Mouse (Mus musculus): ENCODE measurements at regions not wholly inside any gene's neighbourhood (a gene's known extent, or its start where the extent isn't known, plus 50 kb on each side); places are given as distances from the start of the nearest gene placed in this dataset.

DNA sequence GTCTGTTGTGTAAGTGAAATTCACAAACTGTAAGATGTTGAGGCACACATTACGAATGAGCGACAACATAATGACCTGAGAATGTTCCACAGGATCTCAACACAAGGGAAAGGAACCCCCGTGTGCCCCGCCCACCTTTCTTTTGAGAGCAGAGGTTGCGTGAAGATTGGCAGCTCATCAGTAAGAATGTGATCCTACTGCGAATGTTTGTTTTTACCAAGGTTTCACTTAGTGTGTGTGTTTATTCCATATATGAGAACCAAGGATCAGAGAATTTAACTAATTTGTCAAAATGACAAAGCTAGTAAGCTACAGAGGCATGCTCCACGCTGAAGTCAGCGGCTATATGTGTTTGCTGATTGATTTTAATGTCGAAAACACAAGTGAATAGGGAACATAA lies 321.5 kb upstream of the Zeb2 start:
- Histone ChIP-seq H3K27ac (ENCODE audit: low read length) (no peak overlapping the region), H3K9me3 (replicated peaks; ENCODE audit: control insufficient read depth, low read length) (no peaks in the 10 kb centered on the region), H3K36me3 (ENCODE audit: control insufficient read depth, insufficient read depth) (no peaks in the 10 kb centered on the region), H3K4me3 (ENCODE audit: low read length) (no peak overlapping the region), H3K27me3 (ENCODE audit: control insufficient read depth, insufficient read depth, low read length) (no peaks in the 10 kb centered on the region), H3K9ac (ENCODE audit: low read length) (no peak overlapping the region), H3K4me2 (ENCODE audit: low read depth, low read length) (no peak overlapping the region), H3K4me1 (ENCODE audit: control insufficient read depth, insufficient read depth, low read length) (peaks cover 9% of the 10 kb centered on the region)
- ATAC-seq (replicated peaks; ENCODE audit: extremely low read depth, insufficient read depth, low FRiP score): no peak
- WGBS: 75% methylated on average over 9 of the region's 9 CpGs

DNA sequence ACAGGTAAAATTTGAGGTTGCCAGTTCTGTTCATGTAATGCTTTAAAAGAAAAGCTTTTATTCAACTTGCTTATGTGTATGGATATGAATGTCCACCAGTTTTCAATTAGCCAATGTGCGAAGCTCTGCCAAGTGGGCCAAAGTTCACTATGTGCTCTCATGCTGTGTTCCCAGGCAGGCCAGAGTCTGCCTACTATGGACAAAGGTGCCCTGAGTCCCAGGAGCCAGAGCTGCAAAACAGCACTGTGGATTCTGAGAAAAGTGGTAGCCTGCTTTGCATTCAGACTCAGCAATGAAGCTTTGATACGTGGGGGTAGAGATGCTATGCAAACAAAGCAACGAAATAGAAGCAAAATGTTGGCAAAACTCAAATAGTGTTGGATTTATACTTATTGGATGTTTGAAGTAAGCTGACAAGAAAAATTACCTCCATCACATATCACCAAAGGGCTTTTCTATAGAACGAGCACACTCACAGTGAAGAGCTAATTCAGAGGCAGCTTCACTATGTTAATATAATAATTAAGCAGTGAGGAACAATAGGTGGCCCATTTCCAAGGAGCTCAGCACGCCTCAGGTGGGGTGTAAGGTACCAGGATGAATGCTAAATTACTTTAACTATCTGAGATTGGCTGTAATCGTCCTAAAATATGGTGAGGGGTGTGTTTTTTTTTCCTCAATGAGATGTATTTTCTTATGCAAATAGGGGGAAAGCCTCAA lies 318.2 kb upstream of the Zeb2 start:
- WGBS: 72% methylated on average over 6 of the region's 6 CpGs
- no peaks in the 10 kb centered on the region for H3K27me3 ChIP-seq (ENCODE audit: control insufficient read depth, insufficient read depth, low read length)
- peaks cover 9% of the 10 kb centered on the region for H3K4me1 ChIP-seq (ENCODE audit: control insufficient read depth, insufficient read depth, low read length)
- H3K4me2 ChIP-seq (ENCODE audit: low read depth, low read length): no peak overlapping the region
- no peaks in the 10 kb centered on the region for H3K9me3 ChIP-seq (replicated peaks; ENCODE audit: control insufficient read depth, low read length)
- ATAC-seq (replicated peaks; ENCODE audit: extremely low read depth, insufficient read depth, low FRiP score): no peak
- no peak overlapping the region for H3K9ac ChIP-seq (ENCODE audit: low read length)
- H3K4me3 ChIP-seq (ENCODE audit: low read length): no peak overlapping the region
- H3K27ac ChIP-seq (ENCODE audit: low read length): no peak overlapping the region
- no peaks in the 10 kb centered on the region for H3K36me3 ChIP-seq (ENCODE audit: control insufficient read depth, insufficient read depth)

DNA sequence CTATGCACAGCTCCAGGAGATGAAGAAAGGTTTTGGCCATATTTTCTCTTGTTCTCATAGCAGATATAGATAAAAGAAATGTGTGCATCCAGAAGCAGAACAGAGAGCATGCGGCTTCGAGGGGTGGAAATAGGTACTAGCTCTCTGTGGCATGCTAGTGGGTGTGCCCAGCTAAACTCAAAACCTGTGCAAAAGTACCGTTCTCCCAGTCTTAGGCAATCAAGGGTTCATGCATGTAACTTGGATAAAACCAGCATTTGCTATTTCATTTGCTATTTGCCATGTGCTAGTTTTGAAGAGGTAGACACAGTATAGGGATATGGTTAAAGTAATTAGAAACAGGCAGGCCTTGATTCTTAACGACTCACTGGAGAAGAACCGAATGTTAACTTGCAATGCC lies 317.6 kb upstream of the Zeb2 start:
- no peaks in the 10 kb centered on the region for H3K36me3 ChIP-seq (ENCODE audit: control insufficient read depth, insufficient read depth)
- H3K4me3 ChIP-seq (ENCODE audit: low read length): no peak overlapping the region
- H3K27me3 ChIP-seq (ENCODE audit: control insufficient read depth, insufficient read depth, low read length): no peaks in the 10 kb centered on the region
- peaks cover 9% of the 10 kb centered on the region for H3K4me1 ChIP-seq (ENCODE audit: control insufficient read depth, insufficient read depth, low read length)
- no peak overlapping the region for H3K9ac ChIP-seq (ENCODE audit: low read length)
- H3K9me3 ChIP-seq (replicated peaks; ENCODE audit: control insufficient read depth, low read length): no peaks in the 10 kb centered on the region
- 87% methylated on average over 5 of the region's 5 CpGs for WGBS
- no peak for ATAC-seq (replicated peaks; ENCODE audit: extremely low read depth, insufficient read depth, low FRiP score)
- no peak overlapping the region for H3K27ac ChIP-seq (ENCODE audit: low read length)
- H3K4me2 ChIP-seq (ENCODE audit: low read depth, low read length): no peak overlapping the region

DNA sequence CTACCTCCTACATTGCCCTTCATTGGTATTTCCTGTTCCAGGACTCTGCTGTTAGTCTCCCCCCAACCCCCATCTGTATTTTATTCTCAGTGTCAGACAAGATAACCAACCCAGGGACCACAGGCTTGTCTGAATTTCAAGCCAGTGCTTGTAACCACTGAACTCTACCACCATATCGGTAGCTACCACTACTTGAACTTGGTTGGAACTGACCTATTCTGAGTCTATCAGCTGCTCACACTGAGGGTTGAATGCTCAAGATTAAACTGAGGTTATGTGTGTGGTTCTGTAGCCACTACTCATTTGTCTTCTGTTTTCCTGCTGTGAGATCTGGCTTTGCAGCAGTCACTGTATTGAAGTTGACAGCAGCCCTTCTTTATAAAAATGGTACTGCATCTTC lies 317.0 kb upstream of the Zeb2 start:
- Histone ChIP-seq H3K4me2 (ENCODE audit: low read depth, low read length) (no peak overlapping the region), H3K4me1 (ENCODE audit: control insufficient read depth, insufficient read depth, low read length) (peaks cover 9% of the 10 kb centered on the region), H3K27ac (ENCODE audit: low read length) (no peak overlapping the region), H3K36me3 (ENCODE audit: control insufficient read depth, insufficient read depth) (no peaks in the 10 kb centered on the region), H3K9me3 (replicated peaks; ENCODE audit: control insufficient read depth, low read length) (no peaks in the 10 kb centered on the region), H3K9ac (ENCODE audit: low read length) (no peak overlapping the region), H3K27me3 (ENCODE audit: control insufficient read depth, insufficient read depth, low read length) (no peaks in the 10 kb centered on the region), H3K4me3 (ENCODE audit: low read length) (no peak overlapping the region)
- ATAC-seq (replicated peaks; ENCODE audit: extremely low read depth, insufficient read depth, low FRiP score): no peak
- 85% methylated on average over 1 of the region's 1 CpGs for WGBS

DNA sequence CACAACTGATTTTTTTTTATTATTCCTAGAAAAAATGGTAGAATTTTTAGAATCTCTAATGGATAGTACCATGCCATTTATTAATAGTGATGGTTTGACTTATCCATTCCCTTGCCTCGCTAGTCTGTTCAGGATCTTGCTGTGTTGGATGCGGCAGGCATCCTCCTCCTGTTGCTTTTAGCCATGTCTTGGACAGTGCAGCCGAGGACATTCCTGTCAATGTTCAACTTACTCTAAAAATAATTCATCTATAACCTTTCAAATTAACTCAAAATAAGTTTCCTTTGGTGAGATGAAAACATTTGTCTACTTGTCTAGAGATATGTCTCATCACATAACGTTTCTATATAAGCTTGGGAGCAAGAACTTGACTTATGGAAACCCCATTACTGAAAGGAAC lies 314.2 kb upstream of the Zeb2 start:
- H3K27me3 ChIP-seq (ENCODE audit: control insufficient read depth, insufficient read depth, low read length): no peaks in the 10 kb centered on the region
- no peak for ATAC-seq (replicated peaks; ENCODE audit: extremely low read depth, insufficient read depth, low FRiP score)
- H3K4me3 ChIP-seq (ENCODE audit: low read length): no peak overlapping the region
- no peaks in the 10 kb centered on the region for H3K9me3 ChIP-seq (replicated peaks; ENCODE audit: control insufficient read depth, low read length)
- H3K4me1 ChIP-seq (ENCODE audit: control insufficient read depth, insufficient read depth, low read length): peaks cover 9% of the 10 kb centered on the region
- WGBS: 89% methylated on average over 4 of the region's 4 CpGs
- H3K9ac ChIP-seq (ENCODE audit: low read length): no peak overlapping the region
- no peak overlapping the region for H3K4me2 ChIP-seq (ENCODE audit: low read depth, low read length)
- no peaks in the 10 kb centered on the region for H3K36me3 ChIP-seq (ENCODE audit: control insufficient read depth, insufficient read depth)
- no peak overlapping the region for H3K27ac ChIP-seq (ENCODE audit: low read length)

DNA sequence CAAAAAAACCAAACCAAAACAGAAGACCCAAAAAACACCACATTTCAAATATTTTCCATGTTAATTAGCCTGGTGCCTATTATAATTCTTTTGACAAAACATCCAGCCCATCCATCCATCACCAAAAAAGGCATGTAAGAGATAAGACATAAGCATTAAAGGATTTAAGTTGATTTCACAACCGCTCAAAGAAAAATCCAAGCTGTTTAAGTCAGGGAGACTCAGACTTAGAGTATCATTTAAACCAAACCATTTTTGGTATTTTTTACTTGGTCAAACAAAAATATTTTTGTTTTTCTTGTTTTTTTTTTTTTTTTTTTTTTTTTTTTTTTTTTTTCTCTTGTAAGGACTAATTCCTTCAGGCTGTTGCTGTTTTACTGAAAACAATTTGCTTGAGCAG lies 304.6 kb upstream of the Zeb2 start:
- Histone ChIP-seq H3K27ac (ENCODE audit: low read length) (no peak overlapping the region), H3K27me3 (ENCODE audit: control insufficient read depth, insufficient read depth, low read length) (no peaks in the 10 kb centered on the region), H3K4me2 (ENCODE audit: low read depth, low read length) (no peak overlapping the region), H3K36me3 (ENCODE audit: control insufficient read depth, insufficient read depth) (no peaks in the 10 kb centered on the region), H3K4me1 (ENCODE audit: control insufficient read depth, insufficient read depth, low read length) (no peaks in the 10 kb centered on the region), H3K9ac (ENCODE audit: low read length) (no peak overlapping the region), H3K4me3 (ENCODE audit: low read length) (no peak overlapping the region), H3K9me3 (replicated peaks; ENCODE audit: control insufficient read depth, low read length) (no peaks in the 10 kb centered on the region)
- ATAC-seq (replicated peaks; ENCODE audit: extremely low read depth, insufficient read depth, low FRiP score): no peak
- WGBS: 76% methylated on average over 1 of the region's 1 CpGs

DNA sequence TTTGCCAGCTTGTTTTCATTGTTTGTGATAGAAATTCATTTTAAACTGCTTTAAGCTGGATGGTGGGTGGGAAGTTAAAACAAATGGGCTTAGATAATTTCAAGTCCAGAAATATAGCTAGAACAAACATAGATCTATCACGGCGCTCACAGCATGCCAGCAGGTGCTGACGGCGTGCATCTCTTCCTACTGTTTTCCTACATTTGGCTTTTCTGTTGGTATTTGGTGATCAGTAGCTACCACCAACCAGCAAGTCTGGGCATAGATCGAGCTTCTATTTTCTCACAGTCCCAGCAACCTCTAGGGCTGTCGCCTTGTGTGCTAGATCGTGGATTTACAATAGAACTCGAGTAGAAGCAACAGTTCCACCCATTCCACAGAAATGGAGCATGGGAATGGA lies 290.9 kb upstream of the Zeb2 start:
- no peaks in the 10 kb centered on the region for H3K36me3 ChIP-seq (ENCODE audit: control insufficient read depth, insufficient read depth)
- ATAC-seq (replicated peaks; ENCODE audit: extremely low read depth, insufficient read depth, low FRiP score): no peak
- H3K4me2 ChIP-seq (ENCODE audit: low read depth, low read length): no peak overlapping the region
- peaks cover 12% of the 10 kb centered on the region for H3K4me1 ChIP-seq (ENCODE audit: control insufficient read depth, insufficient read depth, low read length)
- H3K27me3 ChIP-seq (ENCODE audit: control insufficient read depth, insufficient read depth, low read length): no peaks in the 10 kb centered on the region
- 87% methylated on average over 8 of the region's 8 CpGs for WGBS
- H3K9ac ChIP-seq (ENCODE audit: low read length): no peak overlapping the region
- no peak overlapping the region for H3K27ac ChIP-seq (ENCODE audit: low read length)
- no peak overlapping the region for H3K4me3 ChIP-seq (ENCODE audit: low read length)
- H3K9me3 ChIP-seq (replicated peaks; ENCODE audit: control insufficient read depth, low read length): no peaks in the 10 kb centered on the region

DNA sequence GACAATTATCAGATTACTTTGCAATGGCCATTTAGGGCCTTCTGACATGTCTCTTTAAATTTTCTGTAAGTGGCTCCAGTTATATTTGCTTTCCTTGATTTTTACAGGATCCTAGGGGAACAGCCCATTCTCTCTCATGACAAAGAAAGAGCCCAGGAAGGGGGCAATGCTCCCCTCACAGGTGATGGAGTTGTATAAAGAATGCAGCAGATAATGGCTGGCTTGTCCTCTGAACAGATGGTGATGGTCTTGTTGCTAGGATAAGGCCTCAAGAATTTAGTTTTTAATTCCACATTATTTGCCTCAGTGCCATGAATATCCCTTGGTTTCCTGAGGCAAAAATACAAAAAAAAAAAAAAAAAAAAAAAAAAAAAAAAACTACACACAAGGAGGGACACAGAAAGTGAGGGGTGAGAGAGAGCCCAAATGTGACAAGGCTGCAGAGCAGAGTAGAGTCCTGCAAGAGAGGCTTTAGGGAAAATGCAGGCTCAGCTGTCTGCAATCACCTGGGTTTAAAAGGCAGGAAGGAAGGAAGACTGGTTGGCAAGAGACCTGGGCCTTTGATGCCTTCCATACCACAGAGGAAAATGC lies 272.8 kb upstream of the Zeb2 start:
- no peaks in the 10 kb centered on the region for H3K27me3 ChIP-seq (ENCODE audit: control insufficient read depth, insufficient read depth, low read length)
- H3K9me3 ChIP-seq (replicated peaks; ENCODE audit: control insufficient read depth, low read length): no peaks in the 10 kb centered on the region
- no peak overlapping the region for H3K4me3 ChIP-seq (ENCODE audit: low read length)
- ATAC-seq (replicated peaks; ENCODE audit: extremely low read depth, insufficient read depth, low FRiP score): no peak
- H3K36me3 ChIP-seq (ENCODE audit: control insufficient read depth, insufficient read depth): no peaks in the 10 kb centered on the region
- H3K27ac ChIP-seq (ENCODE audit: low read length): no peak overlapping the region
- no peaks in the 10 kb centered on the region for H3K4me1 ChIP-seq (ENCODE audit: control insufficient read depth, insufficient read depth, low read length)
- no peak overlapping the region for H3K9ac ChIP-seq (ENCODE audit: low read length)
- no peak overlapping the region for H3K4me2 ChIP-seq (ENCODE audit: low read depth, low read length)

DNA sequence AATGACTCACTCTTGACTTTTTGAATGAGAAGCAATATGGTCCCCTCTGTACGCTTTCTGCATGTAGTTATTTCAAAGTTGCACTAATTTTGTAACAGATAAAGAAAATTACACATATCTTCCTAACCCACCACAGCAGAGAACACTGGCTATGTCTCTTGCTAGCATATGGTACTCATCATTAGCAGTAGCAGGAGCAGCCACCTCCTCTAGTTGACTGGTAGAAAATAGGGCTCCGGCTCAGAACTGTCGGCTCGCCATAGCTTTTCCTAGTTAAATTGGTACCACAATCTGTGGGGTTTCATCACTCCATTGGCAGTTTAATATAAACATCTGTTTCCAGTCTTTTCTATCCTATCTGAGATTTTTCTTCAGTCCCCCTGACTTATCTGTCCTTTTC lies 254.1 kb upstream of the Zeb2 start:
- H3K27me3 ChIP-seq (ENCODE audit: control insufficient read depth, insufficient read depth, low read length): no peaks in the 10 kb centered on the region
- no peak overlapping the region for H3K27ac ChIP-seq (ENCODE audit: low read length)
- H3K4me1 ChIP-seq (ENCODE audit: control insufficient read depth, insufficient read depth, low read length): 0 out of 2 replicates have a peak, but pooled peaks cover 2% of the 10 kb centered on the region
- 62% methylated on average over 4 of the region's 4 CpGs for WGBS
- H3K9ac ChIP-seq (ENCODE audit: low read length): no peak overlapping the region
- no peak overlapping the region for H3K4me3 ChIP-seq (ENCODE audit: low read length)
- H3K9me3 ChIP-seq (replicated peaks; ENCODE audit: control insufficient read depth, low read length): no peaks in the 10 kb centered on the region
- no peak overlapping the region for H3K4me2 ChIP-seq (ENCODE audit: low read depth, low read length)
- no peak for ATAC-seq (replicated peaks; ENCODE audit: extremely low read depth, insufficient read depth, low FRiP score)
- H3K36me3 ChIP-seq (ENCODE audit: control insufficient read depth, insufficient read depth): no peaks in the 10 kb centered on the region
